Mouse (Mus musculus) kidney, adult 9 months (tissue): Measurements from ENCODE around the gene Cx3cr1.
A peak's percentile ranks its signal among the peaks of the same experiment; 100 is the strongest.

Experiments used
- DNase-seq: peaks from one replicate; pipeline ENCODE4 v3.0.0; 2022

Cx3cr1 gene

GRCm38 (mm10) chr9:119991310-119991709 lies 78.4 kb downstream of the Cx3cr1 start:
- no peak for DNase-seq

DNA sequence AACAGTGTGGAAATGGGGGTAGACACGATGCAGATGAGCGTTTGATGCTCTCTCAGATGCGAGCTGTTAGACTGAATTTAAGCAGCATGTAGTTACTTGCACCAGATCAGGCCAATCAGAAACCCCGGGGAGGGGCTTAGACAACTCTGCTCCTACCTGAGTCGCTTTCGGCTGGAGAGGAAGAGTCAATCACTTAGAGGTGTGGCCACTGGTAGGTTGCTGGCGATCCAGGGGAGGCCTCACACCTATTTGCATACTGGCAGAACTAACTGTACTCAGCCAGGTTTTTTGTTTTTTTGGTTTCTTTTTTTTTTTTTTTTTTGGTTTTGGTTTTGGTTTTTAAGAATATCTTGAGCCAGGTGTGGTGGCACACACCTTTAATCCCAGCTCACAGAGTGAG lies 81.4 kb downstream of the Cx3cr1 start:
- no peak for DNase-seq

GRCm38 (mm10) chr9:119985881-119986574 lies 83.7 kb downstream of the Cx3cr1 start:
- DNase-seq: no peak

DNA sequence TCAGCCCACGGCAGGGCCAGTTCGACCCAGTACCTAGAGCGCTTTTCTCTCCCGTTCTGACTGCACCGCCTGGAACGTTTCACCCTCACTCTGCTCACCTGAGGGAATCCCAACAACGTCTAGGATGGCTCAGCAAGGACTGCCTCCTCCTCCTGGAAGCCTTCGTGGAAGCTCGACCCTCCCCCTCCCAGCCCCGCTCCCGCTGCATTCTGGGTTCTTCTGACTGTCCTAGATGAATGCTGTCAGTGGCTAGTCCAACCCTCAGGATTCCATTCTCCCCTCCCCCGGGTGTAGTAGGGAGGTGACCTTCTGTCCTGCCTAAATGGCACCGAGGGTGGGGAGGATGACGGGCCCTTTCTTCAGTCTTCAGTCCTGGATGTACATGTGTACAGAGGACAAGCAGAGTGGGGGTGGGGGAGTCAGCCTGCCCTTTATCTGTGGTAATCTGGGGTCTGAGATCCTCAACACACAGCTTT lies 85.1 kb downstream of the Cx3cr1 start, which contains the start of gene Csrnp1:
Gene Csrnp1, minus strand, starts transcription at position 123 of the 476 bp plus-strand sequence.
- DNase-seq: no peak

DNA sequence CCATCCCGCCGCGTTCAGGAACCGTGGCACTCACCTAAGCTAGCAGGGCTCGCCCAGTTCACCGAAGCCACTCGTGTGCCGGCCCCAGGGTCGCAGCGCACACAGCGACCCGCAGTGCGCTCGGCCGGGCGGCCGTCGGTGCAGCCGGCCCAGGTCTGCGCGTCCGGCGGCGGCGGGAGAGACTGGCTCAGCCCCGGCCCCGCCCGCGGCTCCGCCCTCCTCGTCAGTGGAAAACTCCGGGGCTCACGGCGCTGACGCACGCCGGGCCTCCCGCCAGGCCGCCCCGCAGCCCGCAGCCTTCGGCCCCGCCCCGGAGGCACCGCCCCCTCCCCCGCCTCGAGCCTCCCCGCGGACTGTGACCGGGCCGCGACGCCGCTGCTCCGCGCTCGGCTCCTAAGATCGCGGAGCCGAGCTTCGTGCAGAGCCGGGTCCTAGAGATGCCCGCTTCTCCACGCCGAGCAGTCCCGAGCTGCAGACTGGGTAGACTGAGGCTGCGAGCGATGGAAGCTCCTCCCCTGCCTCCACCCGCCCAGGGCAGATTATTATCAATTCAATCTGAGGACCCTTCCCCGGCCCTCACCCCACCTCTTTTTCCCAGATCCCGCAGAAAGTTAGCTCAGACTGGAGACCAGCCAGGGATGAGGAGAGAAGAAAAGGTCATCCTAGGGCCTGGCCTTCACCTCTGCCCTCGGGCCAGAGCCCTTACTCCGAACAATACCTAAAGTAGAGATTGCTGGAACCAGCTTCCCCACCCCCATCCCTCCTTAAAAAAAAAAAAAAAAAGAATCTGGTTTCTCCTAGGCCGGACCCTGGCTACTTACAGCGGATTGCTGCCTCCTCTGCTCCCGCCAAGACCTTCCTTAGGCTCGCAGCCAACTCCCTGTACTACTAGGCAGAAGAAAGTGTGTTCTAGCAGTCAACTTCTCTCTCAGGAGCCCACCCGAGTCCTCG lies 85.8 kb downstream of the Cx3cr1 start:
- DNase-seq: peak; percentile 92

DNA sequence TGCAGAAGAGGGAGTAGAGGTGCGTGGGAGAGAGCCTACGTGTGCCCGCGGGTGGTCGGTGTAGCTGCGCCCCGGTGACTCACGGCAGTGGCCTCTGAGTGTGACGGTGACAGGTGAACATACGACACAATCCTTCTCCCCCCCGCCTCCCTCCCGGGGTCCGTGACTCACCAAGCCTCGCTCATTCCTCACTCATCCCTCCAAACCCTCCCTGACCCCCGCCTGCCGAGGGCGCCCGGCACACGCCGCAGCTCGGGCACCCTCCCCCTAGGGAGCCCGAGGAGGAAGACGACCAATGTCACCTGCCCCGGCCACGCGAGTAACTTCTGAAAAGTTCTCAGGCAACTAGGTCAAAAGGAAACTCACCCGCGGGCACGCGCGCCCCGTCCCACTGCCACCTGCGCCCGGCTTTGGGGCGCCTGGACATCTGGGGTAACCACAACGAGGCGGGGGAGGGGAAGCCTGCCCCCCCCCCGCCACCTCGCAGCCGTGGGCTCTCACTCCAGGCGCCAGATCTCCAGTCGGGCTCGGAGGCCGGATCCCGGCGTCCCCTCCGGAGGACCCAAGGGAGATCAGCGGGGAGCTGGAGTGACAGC lies 86.6 kb downstream of the Cx3cr1 start:
- peak; percentile 68 for DNase-seq

DNA sequence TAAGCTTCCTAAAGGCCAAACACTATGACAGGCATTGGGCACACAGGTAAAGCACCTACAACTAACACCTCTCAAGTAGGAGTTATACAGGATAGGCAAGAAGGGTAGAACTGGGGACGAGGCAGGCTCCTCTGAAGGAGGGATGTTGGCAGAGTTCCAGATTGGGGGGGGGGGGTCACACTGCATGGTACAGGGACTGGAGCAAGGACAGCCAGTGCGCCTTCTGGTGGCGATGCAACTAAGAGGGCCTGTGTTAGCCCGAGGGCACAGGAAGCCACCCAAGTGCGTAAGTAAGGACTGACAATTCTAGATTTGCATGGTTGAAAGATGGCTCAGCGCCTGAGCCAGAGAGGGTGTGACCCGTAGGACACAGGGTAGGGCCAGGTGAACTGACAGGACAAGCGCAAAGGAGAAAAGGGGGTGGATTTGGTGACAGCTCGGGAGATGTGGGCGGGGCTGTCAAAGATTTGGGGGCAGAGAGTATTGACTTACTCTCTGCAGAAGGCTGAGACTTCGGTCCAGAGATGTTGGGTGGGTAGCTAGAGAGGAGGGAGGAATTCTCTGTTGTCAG lies 87.4 kb downstream of the Cx3cr1 start:
- DNase-seq: peak; percentile 82

DNA sequence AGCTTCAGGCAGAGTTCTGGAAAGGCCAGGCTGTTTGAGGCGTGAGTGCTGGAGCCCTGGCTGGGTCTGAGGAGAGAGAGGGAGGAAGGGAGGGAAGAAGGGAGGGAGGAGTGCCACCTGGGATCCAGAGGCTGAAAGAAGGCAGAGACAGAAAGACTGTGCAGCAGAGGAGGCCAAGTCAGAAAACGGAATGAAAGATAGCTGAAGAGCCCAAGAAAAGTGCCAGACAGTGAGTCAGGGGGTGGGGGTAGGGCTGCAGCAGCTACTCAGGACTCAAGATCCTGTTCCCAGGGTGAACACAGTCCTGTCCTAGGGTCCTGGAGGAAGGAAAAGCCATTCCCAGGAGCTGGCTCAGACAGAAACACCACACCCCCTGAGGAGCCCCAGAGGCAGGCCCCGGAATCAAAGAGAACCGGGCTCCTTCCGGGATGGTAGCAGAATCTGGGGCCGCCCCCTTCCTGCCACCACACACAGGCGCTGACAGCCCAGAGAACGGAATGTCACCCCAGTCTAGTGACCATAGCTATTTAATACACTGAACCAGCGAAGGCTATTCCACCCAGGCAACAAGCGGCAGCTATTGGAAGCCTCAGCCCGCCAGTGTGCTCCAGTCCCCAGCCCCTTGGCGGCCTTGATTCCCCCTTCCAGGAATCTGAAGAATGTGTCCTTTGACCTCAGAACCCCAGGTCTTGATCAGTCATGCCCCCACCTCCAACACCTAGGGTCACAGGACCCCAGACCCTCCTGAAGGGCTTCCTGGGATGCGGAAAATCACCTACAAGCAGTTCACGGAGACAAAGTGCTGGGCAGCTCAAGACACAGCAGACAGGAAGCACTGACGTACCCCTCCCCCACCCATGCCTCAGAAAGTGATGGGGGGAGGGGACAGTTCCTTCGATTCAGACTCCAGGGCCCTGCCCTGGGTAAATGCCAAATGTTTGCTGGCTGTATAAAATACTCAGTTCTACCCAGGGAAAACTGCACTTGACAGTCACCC lies 88.2 kb downstream of the Cx3cr1 start:
- DNase-seq: peak; percentile 86

DNA sequence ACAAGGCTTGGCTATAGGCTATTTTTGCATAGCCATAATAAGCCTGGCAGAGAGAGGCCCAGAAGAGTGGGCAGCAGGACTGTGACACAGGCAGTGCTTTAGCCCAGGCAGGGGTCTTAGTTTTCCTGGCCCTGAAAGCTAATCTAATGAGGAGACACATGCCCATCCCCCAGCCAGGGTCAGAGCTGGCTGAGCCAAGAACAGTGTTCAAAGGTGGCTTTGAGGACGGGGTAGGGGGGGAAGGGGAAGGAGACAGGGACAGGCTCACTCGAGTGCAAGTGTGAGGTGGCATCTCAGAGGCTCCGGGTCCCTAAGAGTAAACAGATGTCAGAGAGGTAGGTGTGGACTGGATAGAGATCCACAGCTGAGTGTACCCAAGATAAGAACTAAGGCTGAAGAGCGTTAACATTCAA lies 88.9 kb downstream of the Cx3cr1 start:
- DNase-seq: peak; percentile 64

GRCm38 (mm10) chr9:119979749-119980148 lies 89.9 kb downstream of the Cx3cr1 start:
- DNase-seq: no peak

DNA sequence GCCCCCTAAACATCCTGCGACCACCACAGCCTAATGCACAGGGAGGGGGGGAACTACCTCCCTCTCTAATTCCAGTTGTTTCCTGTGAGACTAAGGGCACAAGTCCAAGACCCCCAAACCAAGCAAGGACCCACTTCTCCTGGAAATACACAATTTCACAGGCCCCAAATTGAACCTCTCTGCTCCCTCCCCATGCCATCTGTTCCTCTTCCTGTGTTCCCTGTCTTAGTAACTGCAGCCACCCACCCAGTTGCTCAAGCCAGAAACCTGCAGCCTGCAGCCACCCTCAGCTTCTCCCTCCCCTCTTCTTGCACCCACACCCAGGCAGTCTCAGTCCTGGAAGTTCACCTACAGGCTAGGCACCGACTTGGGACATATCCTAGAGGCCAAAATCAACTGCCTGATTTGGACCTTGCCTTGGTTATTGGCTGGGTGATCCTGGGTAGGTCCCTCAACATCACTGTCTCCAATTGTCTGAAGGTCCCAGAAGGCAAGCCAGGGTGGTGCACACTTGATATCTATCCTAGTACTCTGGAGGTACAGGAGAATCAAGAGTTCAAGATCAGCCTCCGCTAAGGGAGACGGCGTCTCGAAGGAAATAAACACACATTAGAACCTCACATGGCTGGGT lies 90.8 kb downstream of the Cx3cr1 start:
- DNase-seq: no peak

GRCm38 (mm10) chr9:119978151-119978810 lies 91.4 kb downstream of the Cx3cr1 start:
- no peak for DNase-seq

DNA sequence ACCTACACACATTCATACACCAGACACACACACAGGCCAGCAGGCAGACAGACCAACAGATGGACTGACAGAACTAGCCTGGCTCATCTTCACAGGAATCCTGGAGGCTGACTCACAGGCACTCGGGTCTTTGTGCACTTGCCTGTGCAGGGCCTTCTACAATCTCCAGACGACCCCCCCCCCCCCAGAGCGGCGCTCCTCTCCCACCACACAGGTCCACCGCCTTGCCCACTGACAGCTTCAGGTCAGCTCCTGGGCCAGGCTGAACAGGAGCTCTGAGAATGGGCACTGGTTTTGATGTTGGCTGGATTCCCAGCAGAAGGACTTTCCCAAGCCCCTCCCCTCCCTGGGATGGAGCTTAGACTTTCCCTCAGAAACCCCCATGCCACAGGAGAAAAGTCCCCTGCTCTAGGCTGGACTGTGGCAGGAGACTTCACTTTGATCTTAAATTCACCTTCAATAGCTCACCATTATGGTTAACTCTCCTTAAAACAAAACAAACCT lies 92.1 kb downstream of the Cx3cr1 start:
- no peak for DNase-seq

- DNase-seq: no peak
These were observed 92.7 kb downstream of the Cx3cr1 start for GRCm38 (mm10) chr9:119976704-119977556.

- peak; percentile 66 for DNase-seq
These were observed 94.4 kb downstream of the Cx3cr1 start for GRCm38 (mm10) chr9:119975286-119975685.

- no peak for DNase-seq
These were observed 95.1 kb downstream of the Cx3cr1 start for GRCm38 (mm10) chr9:119974609-119975008.

DNA sequence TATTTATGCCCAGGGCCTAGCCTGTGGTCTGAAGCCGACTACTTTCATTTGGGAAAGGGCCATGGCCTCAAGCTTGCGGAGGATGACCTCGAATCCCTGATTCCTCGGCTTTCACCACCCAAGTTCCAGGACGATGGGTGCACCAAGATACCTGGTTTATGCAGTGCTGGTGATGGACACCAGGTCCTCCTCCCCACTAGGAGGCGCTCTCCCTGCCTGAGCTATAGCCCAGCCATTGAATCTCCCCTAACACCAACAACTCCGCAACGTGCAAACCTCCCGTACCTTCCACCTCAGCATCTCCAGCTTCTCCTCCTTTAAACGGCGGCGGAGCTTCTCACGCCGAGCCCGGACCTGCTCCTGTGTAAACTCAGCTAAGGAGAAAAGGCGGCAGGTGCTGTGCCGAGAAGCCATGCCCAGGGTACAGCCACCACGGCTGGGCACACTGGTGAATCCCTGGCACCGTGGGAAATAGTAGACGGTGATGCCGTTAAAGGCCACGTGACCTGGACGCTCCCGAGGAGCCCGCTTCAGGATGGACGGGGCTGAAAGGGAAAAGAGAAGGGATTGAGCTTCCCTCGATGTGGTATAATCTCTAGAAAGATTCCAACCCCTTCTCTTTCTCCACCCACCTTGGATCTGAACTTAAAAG lies 95.7 kb downstream of the Cx3cr1 start:
- no peak for DNase-seq

- no peak for DNase-seq
These were observed 96.4 kb downstream of the Cx3cr1 start for GRCm38 (mm10) chr9:119973281-119973680.

- no peak for DNase-seq
These were observed 97.1 kb downstream of the Cx3cr1 start for GRCm38 (mm10) chr9:119972582-119972981.
